Mouse (Mus musculus) c-Kit-positive CD71-negative TER-119-negative erythroid progenitor cells, embryonic 14.5 days (primary cell): Measurements from ENCODE around the gene Rab3il1.
"Not testable (repeated sequence)": the region's sequence is repeated elsewhere in the genome, so short reads cannot be mapped to it uniquely, and the experiment has no call there.

ENCODE experiments used
- DNase-seq: peaks from one replicate; pipeline ENCODE4 v3.0.0-alpha.2; 2013; ENCODE audit warnings: low read depth

The Rab3il1 gene

DNA sequence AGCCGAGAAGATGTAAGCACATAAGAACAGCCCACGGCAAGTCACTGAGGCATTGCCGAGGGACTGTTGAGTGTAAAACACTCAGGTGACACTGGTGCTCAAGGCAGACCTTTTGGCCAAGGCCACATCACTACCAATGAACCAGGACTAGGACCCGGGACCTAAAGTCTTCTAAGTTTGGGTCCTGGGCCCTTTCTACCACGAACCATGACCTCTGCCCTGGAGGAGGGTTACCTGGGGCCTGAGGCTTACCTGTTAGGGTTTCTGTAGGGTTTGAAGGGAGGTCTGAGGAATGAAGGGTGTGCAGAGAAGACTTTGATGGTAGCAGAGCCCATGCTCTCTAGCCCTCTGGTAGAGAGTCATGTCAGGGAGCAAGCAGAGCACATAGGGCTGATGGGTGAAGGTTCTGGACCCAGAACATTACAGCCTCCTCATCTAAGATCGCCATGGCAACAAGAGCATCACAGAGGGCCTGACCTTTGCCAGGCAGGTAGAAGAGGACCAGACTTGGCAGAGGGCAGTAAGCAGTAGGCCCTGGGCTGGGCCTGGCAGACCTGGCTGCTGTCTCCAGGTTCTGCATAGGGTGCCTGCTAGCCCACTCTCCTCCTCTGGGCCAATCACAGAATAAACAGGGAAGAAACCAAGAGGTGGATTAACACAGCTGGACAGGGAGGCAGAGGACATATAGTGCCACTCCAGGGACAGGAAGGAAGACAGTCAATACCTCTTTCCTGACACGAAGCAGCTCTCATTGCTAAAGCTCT, at the start of gene Rab3il1, which contains the start of gene Best1:
Gene Rab3il1 (plus strand): TSS at position 464 of the 764 bp plus-strand sequence.
Gene Best1 (minus strand): TSS at position 428 of the 764 bp plus-strand sequence.
- DNase-seq: no peak

- no peak for DNase-seq
These were observed 49.1 kb upstream of the Rab3il1 start for GRCm38 (mm10) chr19:9952390-9952789.

- DNase-seq: no peak
These were observed 48.6 kb upstream of the Rab3il1 start for GRCm38 (mm10) chr19:9952912-9953311.

- DNase-seq: no peak
These were observed 47.2 kb upstream of the Rab3il1 start for GRCm38 (mm10) chr19:9954055-9954810.

DNA sequence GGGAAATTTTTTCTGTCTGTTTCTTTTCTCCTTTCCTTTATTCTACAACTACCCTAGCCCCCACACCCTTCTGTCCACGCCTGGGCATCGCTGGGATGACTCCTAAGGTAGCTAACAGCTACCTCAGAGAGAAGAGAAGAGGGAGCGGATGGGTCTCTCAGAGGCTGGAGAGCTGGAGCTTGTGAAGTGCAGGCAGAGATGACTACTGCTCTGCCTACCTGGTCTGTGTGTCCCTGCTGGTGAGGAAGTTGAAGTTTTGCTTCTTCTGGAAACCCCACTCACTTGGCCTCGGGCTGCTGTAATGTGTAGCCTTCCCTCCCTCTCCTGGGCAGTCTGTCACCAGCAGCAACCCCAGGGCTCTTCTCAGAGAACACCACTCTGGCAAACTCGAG, 46.7 kb upstream of the Rab3il1 start:
- no peak for DNase-seq

DNA sequence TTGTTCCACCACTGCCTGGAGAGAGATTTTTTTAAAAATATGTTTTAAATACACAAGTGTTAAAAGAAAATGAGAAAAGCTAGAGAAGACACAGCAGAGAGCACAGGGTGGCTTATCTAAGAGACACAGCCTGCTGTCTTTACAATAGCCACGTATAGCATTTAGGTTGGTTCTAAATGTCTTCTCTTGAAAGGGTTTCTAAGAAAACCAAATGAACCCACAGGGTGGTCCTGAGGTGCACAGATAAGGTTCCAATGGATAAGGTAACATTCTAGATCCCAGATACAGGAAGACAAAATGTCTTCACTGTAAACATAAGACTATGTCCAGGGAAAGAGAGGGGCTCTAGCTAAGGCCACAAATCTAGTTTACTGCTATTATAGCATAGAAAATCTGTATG, 46.0 kb upstream of the Rab3il1 start:
- DNase-seq: no peak

- no peak for DNase-seq
These were observed 44.7 kb upstream of the Rab3il1 start for GRCm38 (mm10) chr19:9956624-9957388.

DNA sequence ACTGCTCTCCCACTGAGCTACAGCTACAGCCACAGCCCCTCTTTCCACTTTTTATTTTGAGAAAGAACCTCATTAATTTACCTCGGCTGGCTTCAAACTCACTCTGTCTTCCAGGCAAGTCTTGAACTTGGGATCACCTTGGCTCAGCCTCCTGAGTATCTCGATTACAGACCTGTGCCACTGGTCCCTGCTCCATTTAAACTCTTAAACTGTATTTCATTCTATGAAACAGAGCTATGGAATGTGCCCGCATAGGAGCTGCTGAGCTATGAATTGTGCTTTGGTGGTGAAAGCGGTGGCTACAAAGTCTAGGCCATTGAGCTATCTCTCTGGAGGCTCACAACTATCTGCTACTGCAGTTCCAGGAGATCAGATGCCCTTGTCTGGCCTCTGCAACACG, 43.5 kb upstream of the Rab3il1 start:
- DNase-seq: no peak

DNA sequence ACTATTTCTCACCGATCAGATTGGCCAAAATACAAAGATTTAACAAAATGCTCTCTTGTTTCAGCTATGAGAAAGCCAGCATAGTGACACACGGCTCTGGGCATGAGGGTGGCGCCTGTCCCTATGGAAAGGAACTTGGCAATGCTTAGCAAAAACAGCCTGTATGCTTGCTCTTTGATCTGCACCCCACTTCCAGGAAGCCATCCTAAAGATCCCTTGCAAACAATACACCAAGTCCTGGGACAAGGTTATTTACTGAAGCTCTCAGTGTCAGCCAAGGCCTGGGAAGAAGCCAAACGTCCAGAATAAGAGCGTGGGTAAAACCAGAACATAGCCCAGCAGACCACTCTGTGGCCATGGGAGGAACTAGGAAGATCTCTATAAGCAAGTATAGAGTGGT, 40.7 kb upstream of the Rab3il1 start:
- no peak for DNase-seq

- DNase-seq: no peak
These were observed 37.1 kb upstream of the Rab3il1 start for GRCm38 (mm10) chr19:9964205-9964916.

- DNase-seq: no peak
These were observed 35.2 kb upstream of the Rab3il1 start for GRCm38 (mm10) chr19:9966096-9966867.

- DNase-seq: no peak
These were observed 33.2 kb upstream of the Rab3il1 start for GRCm38 (mm10) chr19:9968081-9968787.

DNA sequence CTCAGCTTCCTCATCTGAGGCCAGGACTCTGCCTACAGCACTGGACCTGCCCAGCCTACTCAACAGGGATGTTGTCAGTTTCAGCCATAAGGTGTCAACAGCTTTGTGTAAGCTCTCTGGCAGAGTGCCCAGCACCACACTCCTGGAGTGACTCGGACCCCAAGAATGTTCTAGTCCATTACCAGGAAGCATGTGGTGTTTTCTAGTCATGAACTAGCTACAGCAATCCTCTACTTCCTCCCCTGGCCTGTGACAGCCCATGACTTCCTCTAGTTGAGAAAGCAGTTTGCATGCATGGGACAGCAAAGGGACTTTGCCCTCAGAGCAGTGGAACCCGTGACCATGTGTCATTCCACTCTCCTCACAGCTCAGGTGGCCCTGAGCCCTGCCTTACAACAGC, 26.6 kb upstream of the Rab3il1 start:
- not testable (repeated sequence) for DNase-seq

DNA sequence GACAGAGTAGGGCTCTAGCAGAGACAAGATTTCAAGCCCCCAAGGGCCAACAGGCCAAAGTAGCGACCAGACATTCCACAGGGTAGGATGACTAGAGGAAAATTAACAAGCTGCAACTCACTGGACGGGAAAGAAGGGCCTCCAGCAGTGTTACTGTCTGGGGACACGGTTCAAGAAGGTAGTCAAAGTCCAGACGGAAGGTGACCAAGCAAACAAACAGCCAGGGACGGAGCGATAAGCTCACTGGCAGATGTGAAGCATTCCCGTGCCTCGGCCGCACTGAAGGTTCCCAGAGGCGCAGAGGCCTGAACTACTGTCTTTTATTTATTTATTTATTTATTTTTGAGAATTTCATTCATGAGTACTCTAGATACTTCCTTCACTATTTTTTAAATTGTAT, 24.4 kb upstream of the Rab3il1 start:
- no peak for DNase-seq

DNA sequence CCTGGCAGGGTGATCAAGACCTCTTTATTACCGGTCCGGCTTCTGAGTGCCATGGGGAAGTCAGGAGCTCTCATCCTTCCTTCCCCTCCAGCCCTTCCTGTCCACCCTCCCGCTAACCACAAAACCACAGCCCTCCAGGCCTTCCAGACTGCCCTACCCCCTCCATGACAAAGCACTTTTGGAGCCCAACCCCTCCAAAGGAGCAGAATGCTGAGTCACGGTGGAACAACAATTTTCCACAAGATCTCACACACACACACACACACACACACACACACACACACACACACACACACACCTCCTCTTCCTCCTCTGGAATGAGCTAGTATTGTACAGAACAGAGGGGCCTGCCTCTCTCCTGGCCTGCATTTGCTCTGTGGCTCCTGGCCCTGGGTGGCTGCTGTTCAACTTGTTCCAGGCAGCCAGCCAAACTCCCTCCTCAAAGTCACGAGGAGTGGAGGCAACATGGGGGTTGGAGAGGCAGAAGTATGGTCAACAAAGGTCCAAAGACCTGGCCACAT, 23.0 kb upstream of the Rab3il1 start:
- DNase-seq: peak; percentile 56

- no peak for DNase-seq
These were observed 22.3 kb upstream of the Rab3il1 start for GRCm38 (mm10) chr19:9979156-9979555.

DNA sequence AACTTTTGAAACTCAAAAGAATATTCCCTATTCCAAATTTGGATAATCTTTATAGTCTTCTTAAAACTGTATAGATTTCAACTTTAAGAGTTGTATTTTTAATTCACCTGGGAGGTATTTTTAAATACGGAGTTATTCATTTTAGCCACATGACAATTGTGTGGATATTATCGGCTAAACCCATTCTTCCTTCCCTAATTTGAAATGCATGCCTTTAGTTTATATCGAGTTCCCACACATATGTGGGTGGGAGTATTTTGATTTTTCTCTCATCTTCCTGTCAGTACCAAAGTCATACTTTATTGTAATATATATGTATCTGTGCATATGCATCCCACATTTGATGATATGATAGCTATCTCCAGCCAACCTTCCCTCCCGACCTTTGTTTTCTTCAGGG, 21.2 kb upstream of the Rab3il1 start, which contains the start of gene Fth1:
Gene Fth1 (plus strand): TSS at position 341 of the 400 bp plus-strand sequence.
- no peak for DNase-seq

DNA sequence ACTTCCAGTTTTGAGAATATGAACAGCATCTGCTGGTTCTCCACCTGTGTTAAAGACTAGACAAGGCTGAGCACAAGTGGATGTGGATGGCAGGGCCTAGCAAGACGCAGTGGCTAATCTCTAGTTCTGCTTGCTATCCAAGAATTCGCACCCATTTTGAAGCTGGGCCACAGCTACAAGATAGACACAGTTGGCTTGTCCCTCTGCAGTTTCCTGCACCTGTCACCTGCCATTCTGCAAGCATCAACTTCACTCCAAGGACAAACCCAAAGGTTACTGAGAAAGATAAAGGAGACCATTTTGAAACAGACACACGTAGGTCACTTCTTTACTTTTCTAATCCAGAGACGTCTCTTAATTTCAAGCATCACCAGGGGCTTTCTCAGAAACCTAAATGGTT, 19.8 kb upstream of the Rab3il1 start:
- no peak for DNase-seq

- DNase-seq: peak; percentile 95
These were observed 19.2 kb upstream of the Rab3il1 start for GRCm38 (mm10) chr19:9982151-9982851.
